8 mouse cellular contexts compared by ENCODE assay signal in the genomic region with DNA sequence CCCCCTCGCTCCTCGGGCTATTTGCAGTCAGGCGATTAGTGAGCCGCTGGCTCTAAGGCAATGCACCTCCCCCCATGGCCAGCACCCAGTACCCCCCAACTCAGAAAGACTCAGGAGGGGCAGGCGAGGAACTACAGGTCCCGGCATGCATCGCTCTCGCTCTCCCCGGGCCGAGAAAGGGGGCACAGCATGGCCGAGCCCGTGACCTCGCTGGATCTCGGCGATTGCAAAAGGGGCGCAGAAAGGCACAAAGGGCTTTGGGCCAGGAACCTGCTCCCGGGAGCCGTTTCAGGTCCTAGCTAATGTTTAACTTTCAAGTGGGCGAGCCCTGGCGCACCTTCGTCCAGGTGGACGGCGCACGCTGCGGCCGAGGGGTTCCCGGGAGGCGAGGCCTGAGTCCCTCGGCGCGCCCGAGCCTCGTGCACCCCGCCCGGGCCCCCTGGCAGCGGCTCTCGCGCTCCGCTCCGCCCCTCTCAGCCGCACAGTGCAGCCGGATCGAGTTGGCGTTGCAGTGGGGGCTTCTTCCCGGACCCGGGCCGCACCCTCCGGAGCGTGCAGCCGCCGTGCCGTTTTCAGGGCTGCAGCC. TPM values are rescaled to one million over a fixed set of nuclear protein-coding genes. Genes with fewer than 3 reads are reported as not detected.
A peak's percentile ranks its signal among the peaks of the same experiment; 100 is the strongest.
DNase-seq lines count a peak whose midpoint lies in the region; TF ChIP-seq lines count a peak whose summit lies in the region.

No protein-coding gene starts in this region.

- peaks cover 4% of the 10 kb centered on the region for H3K4me1 ChIP-seq in ES-Bruce4 (ENCODE audit: control insufficient read depth, insufficient read depth, low read length)
- H3K4me1 ChIP-seq in erythroblast, embryonic 14.5 days (ENCODE audit: control insufficient read depth): peaks cover 54% of the 10 kb centered on the region

- H3K9ac ChIP-seq in ES-Bruce4 (ENCODE audit: low read depth, poor library complexity, severe bottlenecking): peak overlapping the region; percentile 95

- H3K36me3 ChIP-seq in ES-Bruce4 (ENCODE audit: control insufficient read depth, insufficient read depth, low read length, poor library complexity, severe bottlenecking) (peaks cover 38% of the 10 kb centered on the region), macrophage (ENCODE audit: inconsistent target) (peaks cover 25% of the 10 kb centered on the region; the same call in 1 of the 2 replicates)
- H3K36me3 ChIP-seq in erythroblast, embryonic 14.5 days (ENCODE audit: control insufficient read depth): peaks cover 40% of the 10 kb centered on the region

- TF ChIP-seq POLR2A in ES-Bruce4 (IDR thresholded peaks at IDR 0.05; ENCODE audit: insufficient read depth, low read length): no peak
- 0 out of 2 replicates have a peak, but pooled peaks have one; percentile 8 for TF ChIP-seq POLR2A in brain, embryonic 14.5 days (IDR thresholded peaks at IDR 0.05; ENCODE audit: borderline replicate concordance, extremely low read depth, insufficient read depth, insufficient read length, poor library complexity, severe bottlenecking)

- peak; percentile 87 for DNase-seq in brain, embryonic 14.5 days (ENCODE audit: low read depth)
- peak; percentile 67 to 73 for DNase-seq in heart, postnatal 14 days
- peak; percentile 61 to 66 for DNase-seq in layer of hippocampus, postnatal 14 days (ENCODE audit: low spot score in 2 of 2)
- peak; percentile 64 for DNase-seq in retina, postnatal 7 days (ENCODE audit: low read depth, low spot score)
- peak; percentile 43 to 69 for DNase-seq in urinary bladder, adult 18-20 months (ENCODE audit: low spot score in 2 of 2)

- H3K27me3 ChIP-seq in ES-Bruce4 (ENCODE audit: control insufficient read depth, insufficient read depth, low read length, poor library complexity, severe bottlenecking): no peaks in the 10 kb centered on the region
- H3K27me3 ChIP-seq in erythroblast, embryonic 14.5 days (ENCODE audit: control insufficient read depth): no peaks in the 10 kb centered on the region

- TF ChIP-seq EP300 in ES-Bruce4 (IDR thresholded peaks at IDR 0.05; ENCODE audit: insufficient read depth, low read depth, low read length): no peak

- H3K4me3 ChIP-seq in ES-Bruce4 (ENCODE audit: low read depth, low read length): peak overlapping the region; percentile 78
- H3K4me3 ChIP-seq in erythroblast, embryonic 14.5 days (replicated peaks): peak overlapping the region; percentile 92
- peak overlapping the region; percentile 60 for H3K4me3 ChIP-seq in macrophage (ENCODE audit: inconsistent target)

- H3K27ac ChIP-seq in ES-Bruce4 (ENCODE audit: insufficient read depth, low read length) (peak overlapping the region; percentile 38), macrophage (no peak overlapping the region)

- TF ChIP-seq CTCF in ES-Bruce4 (IDR thresholded peaks at IDR 0.05; ENCODE audit: low read depth, low read length): no peak
- TF ChIP-seq CTCF in brain, embryonic 14.5 days (IDR thresholded peaks at IDR 0.05; ENCODE audit: borderline replicate concordance, extremely low read depth, insufficient read depth, insufficient read length): no peak

- no peaks in the 10 kb centered on the region for H3K9me3 ChIP-seq in ES-Bruce4 (replicated peaks; ENCODE audit: control insufficient read depth, insufficient read depth, low read length, poor library complexity, severe bottlenecking)
- peaks cover 2% of the 10 kb centered on the region; the same call in 1 of the 2 replicates for H3K9me3 ChIP-seq in erythroblast, embryonic 14.5 days (ENCODE audit: control insufficient read depth, low read length)

- H3K79me2 ChIP-seq in macrophage (ENCODE audit: inconsistent target): peaks cover 15% of the 10 kb centered on the region; the same call in 1 of the 2 replicates

- intact Hi-C loops in heart, postnatal 14 days (cut with DNase I): no loop called here

- WGBS in macrophage (ENCODE audit: missing documents): under 1% methylated on average over 51 of the region's 52 CpGs

RNA-seq across cellular contexts. Expression of gene Fkbp4, which starts 0.7 kb away (rescaled TPM):
- 411 and 413 TPM in 2 replicates for polyA plus RNA-seq in ES-Bruce4 (2011; ENCODE audit: insufficient read depth, insufficient read length, low read depth, missing spikeins)
- polyA plus RNA-seq in brain, embryonic 14.5 days (2012; rRNA removed): 249 and 252 TPM in 2 replicates
- polyA plus RNA-seq in erythroblast, embryonic 14.5 days (2012): 7.7 and 10.7 TPM in 2 replicates
- total RNA-seq in heart, postnatal 14 days (2021): 100 to 1,000 TPM; 259 to 278 TPM
- total RNA-seq in layer of hippocampus, postnatal 14 days (2021): 100 to 1,000 TPM in 1 of 2 experiments, 10 to 100 TPM in 1; 90.5 to 105 TPM
- 10 to 100 TPM in 4 of 26 experiments, 1 to 10 TPM in 22; 1.6 to 14.1 (median 5.4) TPM for total RNA-seq in macrophage (2018; cell fraction: chromatin; rRNA removed)
- 10 to 100 TPM; 17.4 to 38.9 (median 30.6) TPM for total RNA-seq in macrophage (2018; cell fraction: cytosol; rRNA removed)
- total RNA-seq in macrophage (2018; cell fraction: nucleus; rRNA removed): 10 to 100 TPM in 19 of 26 experiments, 1 to 10 TPM in 7; 6.1 to 37.3 (median 14.6) TPM
- polyA plus RNA-seq in macrophage (2018): 27.4 to 67.4 TPM (median 49.4 TPM) in 3 replicates

RNA-seq across cellular contexts. Expression of gene Itfg2, which starts 13.1 kb away (rescaled TPM):
- polyA plus RNA-seq in ES-Bruce4 (2011; ENCODE audit: insufficient read depth, insufficient read length, low read depth, missing spikeins): 16.3 and 21.6 TPM in 2 replicates
- 36.1 and 42.2 TPM in 2 replicates for polyA plus RNA-seq in brain, embryonic 14.5 days (2012; rRNA removed)
- polyA plus RNA-seq in erythroblast, embryonic 14.5 days (2012): 1.9 TPM in 2 replicates
- total RNA-seq in heart, postnatal 14 days (2021): 10 to 100 TPM; 22.3 to 23.2 TPM
- 10 to 100 TPM; 18.5 to 29.9 TPM for total RNA-seq in layer of hippocampus, postnatal 14 days (2021)
- 10 to 100 TPM in 19 of 26 experiments, 1 to 10 TPM in 7; 5.1 to 36.1 (median 19.0) TPM for total RNA-seq in macrophage (2018; cell fraction: chromatin; rRNA removed)
- total RNA-seq in macrophage (2018; cell fraction: cytosol; rRNA removed): 1 to 10 TPM; 1.9 to 8.0 (median 5.1) TPM
- 10 to 100 TPM in 13 of 26 experiments, 1 to 10 TPM in 13; 3.0 to 27.9 (median 10.4) TPM for total RNA-seq in macrophage (2018; cell fraction: nucleus; rRNA removed)
- 3.9 to 5.2 TPM (median 5.2 TPM) in 3 replicates for polyA plus RNA-seq in macrophage (2018)

RNA-seq across cellular contexts. Expression of gene Nrip2, which starts 38.7 kb away (rescaled TPM):
- polyA plus RNA-seq in ES-Bruce4 (2011; ENCODE audit: insufficient read depth, insufficient read length, low read depth, missing spikeins) (not detected in 2 replicates), macrophage (2018) (not detected in 3 replicates)
- 5.9 and 6.8 TPM in 2 replicates for polyA plus RNA-seq in brain, embryonic 14.5 days (2012; rRNA removed)
- polyA plus RNA-seq in erythroblast, embryonic 14.5 days (2012): 0.02 TPM in 1 of 2 replicates, not detected in the other
- 1 to 10 TPM; 2.5 to 3.5 TPM for total RNA-seq in heart, postnatal 14 days (2021)
- 10 to 100 TPM in 1 of 2 experiments, 1 to 10 TPM in 1; 8.4 to 10.7 TPM for total RNA-seq in layer of hippocampus, postnatal 14 days (2021)
- not detected for total RNA-seq in macrophage (2018; cell fraction: chromatin; rRNA removed)
- not detected for total RNA-seq in macrophage (2018; cell fraction: cytosol; rRNA removed)
- total RNA-seq in macrophage (2018; cell fraction: nucleus; rRNA removed): not detected
